Mouse (Mus musculus): ENCODE measurements around the gene Mylk.

- TF ChIP-seq JUND (conservative IDR thresholded peaks at IDR 0.05; ENCODE audit: low read depth, low read length) (no peak), ELF1 (IDR thresholded peaks at IDR 0.05; ENCODE audit: low read depth, low read length) (no peak)
Measured at GRCm38 (mm10) chr16:34920868-34921267, 175.9 kb downstream of the Mylk start.

Measured in CH12.LX (cell line).